Mouse (Mus musculus) naive thymus-derived CD4-positive, alpha-beta T cell, adult 5 months (primary cell): ENCODE results near the gene Gm28305. TPM values are rescaled to one million over a fixed set of nuclear protein-coding genes. Genes with fewer than 3 reads are reported as not detected.

ENCODE experiments used
- polyA plus RNA-seq: library from polyadenylated mRNA; unstranded; fragments of 100-300 nt; shearing (Covaris generic); gene quantifications from one replicate; pipeline ENCODE4 v1.2.1, GENCODE M21; 2017

The Gm28305 gene
- not detected for polyA plus RNA-seq

DNA sequence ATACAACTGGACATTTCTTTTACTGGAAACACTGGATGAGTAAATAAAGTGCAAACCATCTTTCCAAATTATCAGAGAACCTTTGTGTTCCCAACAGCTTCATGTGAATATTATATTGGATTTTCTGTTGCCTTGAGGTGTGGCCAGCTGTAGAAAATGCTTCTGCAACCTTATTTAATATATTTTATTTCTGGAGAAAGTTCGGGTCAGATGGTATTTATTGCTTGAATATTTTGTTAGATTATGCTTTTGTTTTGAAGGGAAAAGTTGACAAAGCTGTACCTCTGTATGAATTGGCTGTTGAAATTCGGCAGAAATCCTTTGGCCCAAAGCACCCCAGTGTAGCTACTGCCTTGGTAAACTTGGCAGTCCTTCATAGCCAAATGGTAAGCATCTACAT, at the start of gene Gm28305:
Gm28305 (plus strand) TSS at position 301 of the 400 bp plus-strand sequence.

GRCm38 (mm10) chr9:104001921-104002859, 38.3 kb upstream of the Gm28305 start, which contains the start of gene Nphp3:
Nphp3 (plus strand) TSS chr9:104002544.

GRCm38 (mm10) chr9:104062430-104063243, 22.2 kb downstream of the Gm28305 start, which contains the start of gene Uba5:
Uba5 (minus strand) TSS chr9:104063134.

DNA sequence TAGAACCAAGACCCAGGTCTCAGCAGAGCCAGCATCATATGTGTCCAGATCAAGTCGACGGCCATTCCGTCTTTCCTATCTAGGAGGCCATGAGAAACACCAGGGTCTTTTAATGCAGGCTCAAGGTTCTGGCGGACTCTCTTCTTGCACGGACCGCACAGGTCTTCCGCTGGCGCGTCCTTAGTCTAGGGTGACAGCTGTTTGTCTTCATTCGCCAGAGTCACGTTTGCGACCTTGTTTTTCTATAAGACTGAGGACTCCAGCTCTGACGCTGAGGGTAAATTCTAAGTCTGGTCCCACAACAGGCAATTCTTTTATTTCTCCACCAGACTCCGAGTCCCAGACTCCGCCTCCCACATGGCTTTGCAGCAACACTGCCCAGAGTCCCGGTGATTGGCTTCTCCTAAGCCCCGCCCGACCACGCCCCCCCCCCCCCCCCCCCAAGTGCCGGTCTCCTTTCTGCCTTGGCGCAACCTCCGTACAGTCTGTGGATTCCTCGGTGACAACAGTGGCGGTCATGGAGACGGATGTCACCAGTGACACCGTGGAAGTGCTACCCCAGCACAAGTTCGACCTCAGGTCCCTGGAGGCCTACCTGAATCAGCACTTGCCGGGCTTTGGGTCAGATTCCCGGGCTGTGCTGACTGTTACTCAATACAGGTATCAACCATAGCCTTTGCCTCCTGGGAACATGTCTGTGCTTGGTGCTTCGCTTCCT, 22.9 kb downstream of the Gm28305 start, which contains the start of gene Acad11:
Acad11 (plus strand) TSS at position 134 of the 718 bp plus-strand sequence.

Other genes starting within 250 kb of the Gm28305 start
- 2.4 TPM for gene Nphp3, start 38.1 kb upstream of the Gm28305 start, polyA plus RNA-seq
- gene Uba5, start 22.5 kb downstream of the Gm28305 start, polyA plus RNA-seq, result 27.8 TPM
- gene Acad11, start 22.7 kb downstream of the Gm28305 start, polyA plus RNA-seq, result 9.9 TPM
- 0.20 TPM for gene Ackr4, start 86.3 kb downstream of the Gm28305 start, polyA plus RNA-seq
- gene Dnajc13, start 222.3 kb downstream of the Gm28305 start, polyA plus RNA-seq, result 51.4 TPM